Mouse (Mus musculus) heart, adult 9 months (tissue): ENCODE data around the gene Islr.

ENCODE experiments used
- DNase-seq, 2 experiments: peaks; one replicate each; pipeline ENCODE4 v3.0.0; 2022; ENCODE audit warnings: low spot score in 2 of 2

The Islr gene

GRCm38 (mm10) chr9:58220218-58220903 is 16.3 kb upstream of the Islr start:
- no peak for DNase-seq

- DNase-seq, result no peak
Measured at GRCm38 (mm10) chr9:58218539-58218938, 14.4 kb upstream of the Islr start.

- no peak for DNase-seq
Measured at GRCm38 (mm10) chr9:58216402-58216801, 12.3 kb upstream of the Islr start.

GRCm38 (mm10) chr9:58214519-58215180 is 10.5 kb upstream of the Islr start:
- peak; percentile 38 to 64 for DNase-seq

GRCm38 (mm10) chr9:58213865-58214264 is 9.8 kb upstream of the Islr start:
- no peak for DNase-seq

- DNase-seq, result no peak
Measured at GRCm38 (mm10) chr9:58213377-58213776, 9.3 kb upstream of the Islr start.

GRCm38 (mm10) chr9:58210304-58210627 is 6.2 kb upstream of the Islr start:
- no peak for DNase-seq

GRCm38 (mm10) chr9:58209462-58210303 is 5.6 kb upstream of the Islr start:
- DNase-seq, result no peak

GRCm38 (mm10) chr9:58206013-58206412 is 1.9 kb upstream of the Islr start:
- DNase-seq, result no peak

- DNase-seq, result peak; percentile 84 to 89
Measured at GRCm38 (mm10) chr9:58204448-58205000, 418 bp upstream of the Islr start.

- no peak for DNase-seq
Measured at GRCm38 (mm10) chr9:58202676-58203453, 1.2 kb downstream of the Islr start.

GRCm38 (mm10) chr9:58201861-58202549 is 2.1 kb downstream of the Islr start:
- no peak for DNase-seq

GRCm38 (mm10) chr9:58201091-58201842 is 2.8 kb downstream of the Islr start:
- DNase-seq, result no peak

- DNase-seq, result no peak
Measured at GRCm38 (mm10) chr9:58200270-58201090, 3.6 kb downstream of the Islr start.

GRCm38 (mm10) chr9:58199381-58200269 is 4.5 kb downstream of the Islr start:
- DNase-seq, result no peak

GRCm38 (mm10) chr9:58198801-58199371 is 5.2 kb downstream of the Islr start:
- no peak for DNase-seq

GRCm38 (mm10) chr9:58197781-58198701 is 6.1 kb downstream of the Islr start:
- no peak for DNase-seq
